Mouse (Mus musculus) lung, embryonic 14.5 days (tissue): ENCODE results near the gene Ncapg. TPM values are rescaled to one million over a fixed set of nuclear protein-coding genes. Genes with fewer than 3 reads are reported as not detected.

ENCODE experiments used
- ATAC-seq: fragments of 200-750 bp; cut with Nextera tagmentation; 2 replicates; pipeline ENCODE4 v1.8.0; 2017; ENCODE audit warnings: mild to moderate bottlenecking, moderate TSS enrichment, moderate library complexity; ENCODE audit not compliant: insufficient read depth
- DNase-seq: peaks from one replicate; pipeline ENCODE4 v3.0.0-alpha.2; 2015
- H3K27ac ChIP-seq: fragments of 300-500 bp; sonication (generic); 2 replicates; pipeline ENCODE4 v1.5.1; 2014; ENCODE audit warnings: low read depth, mild to moderate bottlenecking, moderate library complexity
- H3K27me3 ChIP-seq: fragments of 300-500 bp; sonication (generic); 2 replicates; pipeline ENCODE4 v1.6.1; 2014; ENCODE audit warnings: low read length, control low read depth; ENCODE audit not compliant: insufficient read depth
- H3K36me3 ChIP-seq: fragments of 300-500 bp; sonication (generic); 2 replicates; pipeline ENCODE4 v1.6.1; 2014; ENCODE audit warnings: control low read depth; ENCODE audit not compliant: insufficient read depth
- H3K4me1 ChIP-seq: fragments of 300-500 bp; sonication (generic); 2 replicates; pipeline ENCODE4 v1.6.1; 2014; ENCODE audit warnings: antibody characterized with exemption, control low read depth; ENCODE audit not compliant: insufficient read depth
- H3K4me2 ChIP-seq: fragments of 300-500 bp; sonication (generic); 2 replicates; pipeline ENCODE4 v1.6.1; 2014; ENCODE audit warnings: mild to moderate bottlenecking
- H3K4me3 ChIP-seq: fragments of 300-500 bp; sonication (generic); 2 replicates; pipeline ENCODE4 v1.5.1; 2014; ENCODE audit warnings: low read depth, low read length
- H3K9ac ChIP-seq: fragments of 300-500 bp; sonication (generic); 2 replicates; pipeline ENCODE4 v1.6.1; 2014
- H3K9me3 ChIP-seq: fragments of 300-500 bp; sonication (generic); 2 replicates; pipeline ENCODE4 v1.6.1; 2016; ENCODE audit warnings: low read depth, low read length, control low read depth
- CTCF ChIP-seq: IDR thresholded peaks from 2 replicates; pipeline ENCODE4 v1.5.1; 2016; ENCODE audit warnings: antibody characterized with exemption, low read depth
- WGBS: fragments of 180-500 bp; shearing (Covaris S2); extraction: QIAGEN DNeasy Blood & Tissue Kit; methylation state at CpG from one replicate; pipeline ENCODE4 v1.1.7; 2014; 5-methylcytosine and 5-hydroxymethylcytosine counted together
- polyA plus RNA-seq: library from polyadenylated mRNA; unstranded; fragments of >200 nt; fragmentation: Nextera tagmentation; extraction: Ambion mirVana; gene quantifications from 2 replicates; pipeline ENCODE4 v1.2.1, GENCODE M21; 2014

The Ncapg gene
- polyA plus RNA-seq, 1 experiment from 2014 or later, result 86.6 TPM

GRCm38 (mm10) chr5:45690802-45691201 lies 21.1 kb downstream of the Ncapg start:
- Histone ChIP-seq H3K9ac (no peak overlapping the region), H3K4me1 (no peaks in the 10 kb centered on the region), H3K4me2 (no peak overlapping the region), H3K9me3 (no peaks in the 10 kb centered on the region), H3K4me3 (no peak overlapping the region), H3K27ac (no peak overlapping the region), H3K36me3 (peaks cover 30% of the 10 kb centered on the region), H3K27me3 (no peaks in the 10 kb centered on the region)
- ATAC-seq, result no peak
- DNase-seq, result no peak
- WGBS, result 70% methylated on average over 2 of the region's 2 CpGs
- no peak for TF ChIP-seq CTCF

GRCm38 (mm10) chr5:45691678-45692077 lies 22.0 kb downstream of the Ncapg start:
- H3K4me3 ChIP-seq, result no peak overlapping the region
- H3K9me3 ChIP-seq, result no peaks in the 10 kb centered on the region
- H3K27me3 ChIP-seq, result no peaks in the 10 kb centered on the region
- no peaks in the 10 kb centered on the region for H3K4me1 ChIP-seq
- ATAC-seq (no peak), DNase-seq (no peak)
- no peak overlapping the region for H3K27ac ChIP-seq
- H3K9ac ChIP-seq, result no peak overlapping the region
- 91% methylated on average over 6 of the region's 6 CpGs for WGBS
- peaks cover 35% of the 10 kb centered on the region for H3K36me3 ChIP-seq
- no peak for TF ChIP-seq CTCF
- H3K4me2 ChIP-seq, result no peak overlapping the region

- no peak overlapping the region for H3K9ac ChIP-seq
- H3K36me3 ChIP-seq, result peaks cover 32% of the 10 kb centered on the region; the same call in 1 of the 2 replicates
- H3K9me3 ChIP-seq, result no peaks in the 10 kb centered on the region
- no peak overlapping the region for H3K4me2 ChIP-seq
- no peak overlapping the region for H3K4me3 ChIP-seq
- no peak overlapping the region for H3K27ac ChIP-seq
- DNase-seq, result no peak
- H3K27me3 ChIP-seq, result no peaks in the 10 kb centered on the region
- no peak for ATAC-seq
- 93% methylated on average over 2 of the region's 2 CpGs for WGBS
- H3K4me1 ChIP-seq, result no peaks in the 10 kb centered on the region
- TF ChIP-seq CTCF, result no peak
Measured at GRCm38 (mm10) chr5:45706811-45707210, 37.1 kb downstream of the Ncapg start.

- H3K4me2 ChIP-seq, result no peak overlapping the region
Measured at GRCm38 (mm10) chr5:45709653-45710052, 39.9 kb downstream of the Ncapg start.

GRCm38 (mm10) chr5:45718848-45719488 lies 49.2 kb downstream of the Ncapg start:
- DNase-seq (no peak), ATAC-seq (no peak)
- 85% methylated on average over 6 of the region's 6 CpGs for WGBS
- Histone ChIP-seq H3K27me3 (no peaks in the 10 kb centered on the region), H3K36me3 (0 out of 2 replicates have a peak, but pooled peaks cover 2% of the 10 kb centered on the region), H3K4me1 (no peaks in the 10 kb centered on the region), H3K9ac (no peak overlapping the region), H3K4me2 (no peak overlapping the region), H3K4me3 (no peak overlapping the region), H3K9me3 (no peaks in the 10 kb centered on the region), H3K27ac (no peak overlapping the region)
- no peak for TF ChIP-seq CTCF

More at GRCm38 (mm10) chr5:45709653-45710052, 39.9 kb downstream of the Ncapg start:
- Histone ChIP-seq H3K9me3 (no peaks in the 10 kb centered on the region), H3K27ac (no peak overlapping the region), H3K9ac (no peak overlapping the region), H3K27me3 (no peaks in the 10 kb centered on the region), H3K4me1 (no peaks in the 10 kb centered on the region), H3K36me3 (peaks cover 25% of the 10 kb centered on the region; the same call in 1 of the 2 replicates), H3K4me3 (no peak overlapping the region)
- ATAC-seq (no peak), DNase-seq (no peak)
- TF ChIP-seq CTCF, result no peak
- WGBS, result 96% methylated on average over 2 of the region's 2 CpGs

GRCm38 (mm10) chr5:45733751-45734150 lies 64.0 kb downstream of the Ncapg start:
- no peak for TF ChIP-seq CTCF
- Histone ChIP-seq H3K4me2 (no peak overlapping the region), H3K9ac (no peak overlapping the region), H3K27ac (no peak overlapping the region), H3K36me3 (peaks cover 13% of the 10 kb centered on the region), H3K9me3 (no peaks in the 10 kb centered on the region), H3K27me3 (no peaks in the 10 kb centered on the region), H3K4me1 (no peaks in the 10 kb centered on the region), H3K4me3 (no peak overlapping the region)
- 80% methylated on average over 2 of the region's 2 CpGs for WGBS
- DNase-seq (no peak), ATAC-seq (no peak)

- Histone ChIP-seq H3K4me1 (no peaks in the 10 kb centered on the region), H3K4me3 (no peak overlapping the region), H3K9me3 (no peaks in the 10 kb centered on the region), H3K9ac (no peak overlapping the region), H3K27me3 (no peaks in the 10 kb centered on the region), H3K4me2 (no peak overlapping the region), H3K27ac (no peak overlapping the region), H3K36me3 (peaks cover 18% of the 10 kb centered on the region)
- ATAC-seq, result no peak
- WGBS, result 80% methylated on average over 1 of the region's 1 CpGs
- DNase-seq, result no peak
- TF ChIP-seq CTCF, result no peak
Measured at GRCm38 (mm10) chr5:45737911-45738310, 68.2 kb downstream of the Ncapg start.

Other genes starting within 250 kb of the Ncapg start
- gene Qdpr, start 219.7 kb upstream of the Ncapg start, polyA plus RNA-seq, result 117 and 122 TPM in 2 replicates
- not detected in 2 replicates for gene Clrn2, start 216.2 kb upstream of the Ncapg start, polyA plus RNA-seq
- 116 and 119 TPM in 2 replicates for gene Lap3, start 176.5 kb upstream of the Ncapg start, polyA plus RNA-seq
- 242 and 243 TPM in 2 replicates for gene Med28, start 149.7 kb upstream of the Ncapg start, polyA plus RNA-seq
- gene Fam184b, start 30.3 kb upstream of the Ncapg start, polyA plus RNA-seq, result 0.15 and 0.28 TPM in 2 replicates
- 46.5 and 47.2 TPM in 2 replicates for gene Lcorl, start 187.7 kb downstream of the Ncapg start, polyA plus RNA-seq